Mouse (Mus musculus) v-Abl transformed pro-B cells (cell line): ENCODE measurements around the gene Cracr2a.

Experiments
- in situ Hi-C, 2 experiments: fragments of 400-800 bp; cut with MboI; formaldehyde crosslinking; loops; one replicate each; pipeline ENCODE4 v1.15.1; 2025; ENCODE audit not compliant: unreplicated experiment in 2 of 2

Cracr2a gene

DNA sequence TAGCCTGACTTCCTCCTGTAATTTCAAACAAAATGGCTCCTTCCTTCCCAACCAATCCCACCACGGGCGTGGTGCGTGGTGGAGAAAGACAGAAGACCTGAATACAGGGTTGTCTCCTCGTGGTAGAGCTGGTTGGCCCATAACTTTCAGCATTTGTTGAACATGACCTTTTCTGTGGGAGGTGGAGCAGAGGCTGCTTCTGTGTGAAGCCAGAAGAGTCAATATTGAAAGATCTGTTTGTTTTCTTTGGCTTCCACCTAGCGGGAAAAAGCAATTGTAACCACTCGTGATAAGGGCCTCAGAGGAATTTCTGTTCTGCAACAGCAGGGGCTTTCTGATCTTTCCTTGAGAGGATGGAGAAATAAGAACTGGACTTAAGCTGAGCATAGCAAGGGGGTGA is 5.6 kb upstream of the Cracr2a start:
- in situ Hi-C loops = loop anchor here (10.0 to 25.0 kb wide), 2 partner anchors 389 to 857 kb away; partner anchors contain the start of gene Itfg2 (in 1 of the 2)

DNA sequence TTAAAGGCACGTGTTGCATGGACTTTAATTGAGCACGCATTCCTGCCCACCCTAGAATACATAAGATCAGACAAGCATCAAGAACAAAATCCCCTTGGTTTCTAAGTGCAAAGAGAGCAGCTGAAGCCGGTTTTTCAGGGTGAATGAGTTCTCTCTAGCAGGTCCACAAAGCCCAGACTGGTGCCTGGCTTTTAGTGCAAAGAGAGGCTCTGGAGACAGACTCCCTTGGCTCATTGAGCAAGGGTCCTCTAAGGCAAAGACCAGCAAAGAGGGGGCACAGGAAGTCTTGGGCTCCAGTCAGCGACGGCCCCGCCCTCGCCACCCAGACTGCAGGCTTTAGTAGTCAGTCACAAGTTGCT is 287 bp upstream of the Cracr2a start:
- in situ Hi-C loops = loop anchor here in 1 of 2 experiments (25.0 kb wide), 1 partner anchor 851 kb away; the partner anchor contains the start of gene Itfg2

DNA sequence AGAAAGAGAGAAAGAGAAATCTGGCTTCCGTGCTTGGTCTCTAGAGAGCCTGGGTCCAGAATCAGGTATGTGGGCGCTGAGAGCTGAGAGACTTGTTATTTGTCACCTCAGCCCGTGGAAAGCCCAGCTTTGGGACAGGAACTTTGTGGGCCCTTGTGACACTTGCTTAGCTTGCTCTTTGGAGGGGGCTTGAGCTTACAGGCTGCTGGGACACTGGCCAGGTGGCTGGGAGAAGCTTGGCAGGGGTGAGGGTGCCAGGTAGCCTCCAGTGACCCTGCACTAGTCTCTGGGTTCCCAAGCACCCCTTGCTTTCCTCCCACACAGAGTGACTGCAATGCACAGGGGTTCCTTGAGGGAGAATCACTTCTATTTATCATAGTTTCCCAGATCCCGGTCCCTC is 2.4 kb downstream of the Cracr2a start:
- in situ Hi-C loops = loop anchor here in 1 of 2 experiments (25.0 kb wide), 1 partner anchor 849 kb away; the partner anchor contains the start of gene Itfg2

- in situ Hi-C loops = loop anchor here in 1 of 2 experiments (25.0 kb wide), 1 partner anchor 846 kb away; the partner anchor contains the start of gene Itfg2
Observed at GRCm38 (mm10) chr6:127565951-127566732, 5.0 kb downstream of the Cracr2a start.

DNA sequence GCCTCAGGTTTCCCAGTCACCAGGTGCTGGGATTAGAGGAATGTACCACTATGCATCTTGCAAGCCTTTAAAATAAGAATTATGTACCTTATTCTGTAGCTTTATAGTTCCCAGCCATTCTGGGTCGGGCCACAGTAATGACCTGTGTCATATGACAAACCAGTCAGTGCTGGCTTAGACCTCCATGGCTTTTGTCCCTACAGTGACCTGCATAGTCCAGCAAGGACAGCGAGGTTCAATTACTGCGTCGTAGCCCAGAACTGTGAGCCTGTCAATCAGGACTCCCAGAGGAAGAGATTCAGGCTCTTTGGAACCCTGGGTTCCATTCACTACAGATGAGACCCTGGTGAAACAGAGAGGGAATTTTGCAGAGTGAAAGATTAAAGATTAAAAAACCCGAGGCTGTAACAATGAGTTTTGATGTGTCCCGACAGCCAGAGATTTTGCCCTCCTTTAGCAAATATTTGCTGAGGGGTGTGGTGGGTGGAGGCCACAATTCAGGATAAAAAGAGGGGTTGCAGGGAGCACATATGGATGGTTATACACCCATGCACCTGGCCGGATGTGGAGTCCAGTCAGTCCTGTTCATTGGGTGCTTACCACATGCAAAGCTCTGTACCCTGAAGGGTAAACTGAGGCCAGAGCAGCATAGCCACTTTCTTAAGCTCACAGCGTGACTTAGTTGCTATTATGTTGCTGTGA is 10.9 kb downstream of the Cracr2a start:
- in situ Hi-C loops = loop anchor here in 1 of 2 experiments (25.0 kb wide), 1 partner anchor 840 kb away; the partner anchor contains the start of gene Itfg2

DNA sequence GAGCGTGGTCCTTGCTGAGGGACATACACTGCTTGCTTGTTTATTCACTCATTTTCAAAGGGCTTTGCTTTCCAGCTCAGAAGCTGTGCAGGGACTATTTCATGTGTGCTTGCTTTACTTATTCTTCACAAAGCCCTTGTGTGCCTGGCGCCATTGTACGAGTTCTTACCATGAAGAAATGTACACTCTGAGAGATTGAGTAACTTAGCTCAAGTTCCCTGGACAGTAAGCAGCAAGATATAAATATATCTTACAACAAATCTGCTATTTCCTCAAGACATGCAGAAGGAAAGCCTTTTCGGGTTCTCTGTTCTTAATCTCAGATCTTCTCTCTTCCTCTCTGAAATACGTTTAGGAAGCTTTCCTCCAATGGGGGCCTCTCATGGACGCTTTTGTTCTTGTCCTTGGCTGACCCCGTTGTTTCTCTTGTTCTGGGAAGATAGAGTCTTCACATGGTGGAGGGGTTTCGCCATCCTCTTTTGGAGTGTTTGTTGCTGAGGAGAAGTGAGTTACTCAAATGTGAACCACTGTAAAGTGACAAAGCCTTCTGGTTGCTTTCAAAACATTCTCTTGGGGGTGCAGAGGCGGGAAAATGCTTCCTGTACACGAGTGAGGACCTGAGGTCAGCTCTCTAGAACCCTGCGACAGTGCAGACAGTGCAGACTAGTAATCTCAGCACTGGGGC is 12.8 kb downstream of the Cracr2a start:
- in situ Hi-C loops = loop anchor here in 1 of 2 experiments (25.0 kb wide), 1 partner anchor 838 kb away; the partner anchor contains the start of gene Itfg2

GRCm38 (mm10) chr6:127575194-127575593 is 14.1 kb downstream of the Cracr2a start:
- in situ Hi-C loops = no loop called here

GRCm38 (mm10) chr6:127577688-127578087 is 16.6 kb downstream of the Cracr2a start:
- in situ Hi-C loops = no loop called here

DNA sequence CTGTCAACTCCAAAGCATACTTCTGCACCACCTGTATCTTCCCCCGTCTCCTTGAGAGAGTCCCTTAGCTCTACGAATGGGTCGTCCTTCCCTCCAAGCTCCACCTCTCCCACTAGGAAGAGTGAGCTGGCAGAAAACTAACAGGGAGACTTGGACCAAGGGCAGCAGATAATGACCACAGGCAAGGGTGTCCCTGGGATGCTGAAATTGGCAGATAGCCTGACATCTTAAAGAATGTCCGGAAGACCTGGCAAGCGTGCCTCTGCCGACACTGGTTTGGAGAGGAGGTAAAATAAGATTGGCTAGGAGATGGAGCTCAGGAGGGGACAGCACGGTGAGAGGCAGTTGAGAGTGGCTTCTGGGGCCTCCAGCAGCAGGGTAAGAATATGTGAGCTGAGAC is 17.2 kb downstream of the Cracr2a start:
- in situ Hi-C loops = no loop called here

GRCm38 (mm10) chr6:127578810-127579209 is 17.7 kb downstream of the Cracr2a start:
- in situ Hi-C loops = no loop called here

- in situ Hi-C loops = loop anchor here in 1 of 2 experiments (10.0 kb wide), 1 partner anchor 437 kb away; no protein-coding TSS in a partner anchor
Observed at GRCm38 (mm10) chr6:127581915-127582314, 20.8 kb downstream of the Cracr2a start.

DNA sequence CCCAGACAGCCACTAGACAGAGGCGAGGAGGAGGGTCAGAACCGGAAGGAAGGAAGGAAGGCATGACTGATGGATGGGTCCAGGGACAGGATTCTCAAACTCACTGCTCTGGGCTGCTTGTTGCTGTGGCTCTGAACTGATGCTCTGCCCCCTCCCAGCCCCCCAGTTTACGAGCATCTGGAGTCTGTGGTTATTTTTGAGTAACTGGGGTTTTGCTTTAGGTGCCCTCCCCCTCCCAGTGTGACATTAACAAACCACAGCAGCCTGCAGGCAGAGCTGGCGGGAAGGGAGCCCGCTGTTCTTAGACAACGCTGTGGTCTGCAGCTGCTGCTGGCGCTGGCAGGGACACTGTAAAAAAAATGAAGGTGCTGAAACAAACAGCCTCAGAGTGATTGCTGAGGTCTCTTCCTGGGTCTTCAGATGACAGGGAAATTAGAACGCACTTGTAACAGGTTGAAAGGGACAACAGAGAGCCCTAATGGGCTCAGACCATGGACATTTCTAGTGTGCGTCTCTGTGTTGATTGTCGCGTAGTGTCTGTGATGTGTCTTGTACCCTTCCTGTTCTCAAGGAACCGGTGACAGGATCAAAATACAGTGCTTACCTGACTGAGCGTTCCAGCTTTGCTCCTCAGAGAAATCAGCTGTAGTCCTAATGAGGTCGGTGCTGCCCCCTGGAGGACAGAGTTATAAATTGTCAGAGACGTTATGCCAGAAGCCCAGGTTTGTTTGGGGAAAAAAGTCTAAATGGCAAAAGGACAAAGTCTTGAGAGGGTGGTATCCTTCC is 21.4 kb downstream of the Cracr2a start:
- in situ Hi-C loops = loop anchor here in 1 of 2 experiments (10.0 kb wide), 1 partner anchor 438 kb away; no protein-coding TSS in a partner anchor

DNA sequence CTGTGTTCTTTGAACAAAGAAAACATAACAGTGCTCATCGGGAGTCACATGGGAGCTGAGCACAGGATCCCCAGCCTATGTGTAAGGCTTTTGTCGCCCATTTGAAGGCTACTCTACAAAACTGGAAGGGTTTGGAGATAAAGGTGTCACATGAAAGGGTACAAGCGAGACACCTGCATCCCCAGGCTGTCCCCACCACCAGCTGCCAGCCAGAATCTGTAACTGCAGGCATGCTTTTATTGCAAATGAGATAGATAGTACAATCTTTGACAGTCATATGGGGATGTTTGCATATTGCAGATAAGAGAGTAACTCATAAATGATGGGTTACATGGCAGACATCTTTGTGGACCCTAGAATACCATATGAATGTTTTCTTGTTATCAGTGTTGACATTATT is 30.3 kb downstream of the Cracr2a start:
- in situ Hi-C loops = no loop called here

DNA sequence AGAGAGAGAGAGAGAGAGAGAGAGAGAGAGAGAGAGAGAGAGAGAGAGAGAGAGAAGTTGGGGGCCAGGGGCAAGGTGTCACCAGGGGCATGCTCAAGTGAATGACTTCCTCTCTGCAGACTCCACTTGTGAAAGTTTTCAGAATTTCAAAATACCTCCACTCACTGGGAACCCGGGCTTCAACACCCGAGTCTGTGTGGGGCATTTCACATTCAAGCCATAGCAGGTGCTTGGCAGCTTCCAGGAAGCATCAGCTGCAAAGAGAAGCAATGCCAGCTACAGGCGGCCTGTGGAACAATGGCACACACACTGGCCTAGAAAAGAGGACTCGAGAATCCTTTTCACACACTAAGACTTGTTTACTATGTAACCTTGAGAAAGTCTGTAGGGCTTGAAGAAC is 32.3 kb downstream of the Cracr2a start:
- in situ Hi-C loops = no loop called here

- in situ Hi-C loops = no loop called here
Observed at GRCm38 (mm10) chr6:127599280-127599679, 38.1 kb downstream of the Cracr2a start.

DNA sequence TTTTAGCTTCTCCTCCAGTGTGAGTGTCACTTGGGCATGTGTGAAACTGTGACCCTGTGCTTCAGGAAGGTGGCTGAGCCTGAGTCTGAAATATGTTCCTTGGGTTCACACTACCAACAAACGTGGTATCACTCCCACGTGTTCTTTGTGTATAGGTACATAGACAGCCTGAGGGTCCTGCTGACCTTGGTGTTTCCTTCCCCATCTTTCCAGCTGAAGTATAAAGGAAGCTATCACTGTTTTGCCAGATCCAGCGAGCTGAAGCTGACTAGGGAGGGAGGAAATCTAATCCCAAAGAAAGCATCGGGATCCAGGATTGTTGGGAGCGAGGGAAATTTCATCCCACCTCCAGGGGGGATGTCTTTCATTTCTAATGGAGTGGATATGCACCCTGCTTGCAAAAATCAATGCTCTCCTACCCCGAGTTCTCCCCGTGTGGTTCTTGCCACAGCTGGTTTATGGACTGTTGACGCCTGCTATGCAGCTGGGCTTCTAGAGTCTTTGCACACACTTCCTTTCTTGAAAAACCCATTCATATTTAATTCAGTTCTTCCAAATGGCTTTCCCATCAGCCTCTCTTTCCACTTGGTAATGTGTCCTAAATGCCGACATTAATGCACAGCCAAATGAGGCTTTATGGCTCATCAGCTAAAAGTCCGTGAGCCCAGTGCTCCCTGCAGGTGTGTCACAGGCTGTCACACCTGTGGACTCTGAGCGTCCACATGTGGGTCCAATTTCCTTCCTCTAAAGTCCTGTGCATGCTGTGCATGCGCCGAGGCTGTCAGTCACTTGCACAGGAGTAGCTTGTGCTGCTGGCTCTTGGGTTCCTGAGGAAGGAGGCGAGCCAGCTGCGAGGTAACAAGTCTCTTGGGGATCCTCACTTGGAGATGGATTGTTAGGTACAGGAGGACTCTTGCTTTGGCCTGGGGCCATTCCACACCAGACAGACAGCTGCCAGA is 44.2 kb downstream of the Cracr2a start:
- in situ Hi-C loops = no loop called here

DNA sequence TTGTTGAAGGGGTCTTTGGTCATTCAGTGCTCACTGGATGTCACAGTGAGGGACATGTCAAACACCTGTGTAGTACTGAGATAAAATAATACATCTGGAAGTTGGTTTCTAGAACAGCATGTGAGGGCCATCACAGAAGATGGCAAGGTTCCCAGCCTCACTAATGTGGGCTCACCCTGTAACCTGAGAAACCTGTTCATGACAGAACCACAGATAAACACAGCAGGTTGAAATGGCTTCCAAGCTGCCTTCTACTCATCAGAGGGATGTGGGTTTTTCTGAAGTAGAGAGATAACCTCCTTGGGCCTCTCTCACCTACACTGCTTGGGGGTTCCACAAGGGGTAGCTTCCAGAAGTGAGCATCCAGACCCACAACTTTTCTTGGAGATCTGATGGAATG is 48.5 kb downstream of the Cracr2a start:
- in situ Hi-C loops = no loop called here

DNA sequence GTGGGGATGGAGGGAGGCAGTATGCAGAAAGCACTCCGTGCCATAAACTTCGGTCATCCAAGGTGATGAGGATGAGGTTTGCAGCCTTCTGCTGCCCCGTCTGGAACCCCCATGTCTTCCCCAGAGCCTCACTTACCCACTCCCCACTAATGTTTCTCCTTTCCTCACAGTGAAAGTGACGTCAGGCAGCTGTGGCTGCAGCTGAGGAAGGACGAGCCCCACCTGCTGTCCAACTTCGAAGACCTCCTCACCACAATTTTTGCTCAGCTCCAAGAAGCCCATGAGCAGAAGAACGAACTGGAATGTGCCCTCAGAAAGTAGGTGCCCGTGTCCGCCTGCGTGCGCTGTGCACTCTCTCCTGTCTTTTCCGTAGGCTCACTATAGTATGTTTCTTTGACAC is 50.1 kb downstream of the Cracr2a start:
- in situ Hi-C loops = no loop called here
